Mouse (Mus musculus) hindbrain, embryonic 10.5 days (tissue): ENCODE data around the gene Raet1e. TPM values are rescaled to one million over a fixed set of nuclear protein-coding genes. Genes with fewer than 3 reads are reported as not detected.
"Not testable (repeated sequence)": the region's sequence is repeated elsewhere in the genome, so short reads cannot be mapped to it uniquely, and the experiment has no call there.

Experiments used
- DNase-seq: peaks from one replicate; pipeline ENCODE4 v3.0.0-alpha.2; 2017; ENCODE audit warnings: low spot score
- H3K27ac ChIP-seq: fragments of 300-500 bp; sonication (generic); 2 replicates; pipeline ENCODE4 v1.5.1; 2016; ENCODE audit warnings: mild to moderate bottlenecking, moderate library complexity
- H3K27me3 ChIP-seq: fragments of 300-500 bp; sonication (generic); 2 replicates; pipeline ENCODE4 v1.6.1; 2016; ENCODE audit warnings: mild to moderate bottlenecking; ENCODE audit not compliant: poor library complexity, insufficient read depth, severe bottlenecking
- H3K36me3 ChIP-seq: fragments of 300-500 bp; sonication (generic); 2 replicates; pipeline ENCODE4 v1.6.1; 2016; ENCODE audit warnings: mild to moderate bottlenecking, moderate library complexity
- H3K4me1 ChIP-seq: fragments of 300-500 bp; sonication (generic); replicated peaks from 2 replicates; pipeline ENCODE4 v1.6.1; 2016; ENCODE audit warnings: mild to moderate bottlenecking
- H3K4me3 ChIP-seq: fragments of 300-500 bp; sonication (generic); 2 replicates; pipeline ENCODE4 v1.5.1; 2016; ENCODE audit warnings: mild to moderate bottlenecking, moderate library complexity
- H3K9me3 ChIP-seq: fragments of 300-500 bp; sonication (generic); 2 replicates; pipeline ENCODE4 v1.6.1; 2016; ENCODE audit warnings: mild to moderate bottlenecking, moderate library complexity
- WGBS: fragments of 180-500 bp; shearing (Covaris S2); methylation state at CpG from one replicate; pipeline ENCODE4 v1.1.7; 2016; 5-methylcytosine and 5-hydroxymethylcytosine counted together
- polyA plus RNA-seq: library from polyadenylated mRNA; unstranded; fragments of >200 nt; fragmentation: Nextera tagmentation; extraction: Ambion mirVana; gene quantifications from 2 replicates; pipeline ENCODE4 v1.2.1, GENCODE M21; 2016

The Raet1e gene
- polyA plus RNA-seq, 1 experiment from 2014 or later, result 15.1 TPM

DNA sequence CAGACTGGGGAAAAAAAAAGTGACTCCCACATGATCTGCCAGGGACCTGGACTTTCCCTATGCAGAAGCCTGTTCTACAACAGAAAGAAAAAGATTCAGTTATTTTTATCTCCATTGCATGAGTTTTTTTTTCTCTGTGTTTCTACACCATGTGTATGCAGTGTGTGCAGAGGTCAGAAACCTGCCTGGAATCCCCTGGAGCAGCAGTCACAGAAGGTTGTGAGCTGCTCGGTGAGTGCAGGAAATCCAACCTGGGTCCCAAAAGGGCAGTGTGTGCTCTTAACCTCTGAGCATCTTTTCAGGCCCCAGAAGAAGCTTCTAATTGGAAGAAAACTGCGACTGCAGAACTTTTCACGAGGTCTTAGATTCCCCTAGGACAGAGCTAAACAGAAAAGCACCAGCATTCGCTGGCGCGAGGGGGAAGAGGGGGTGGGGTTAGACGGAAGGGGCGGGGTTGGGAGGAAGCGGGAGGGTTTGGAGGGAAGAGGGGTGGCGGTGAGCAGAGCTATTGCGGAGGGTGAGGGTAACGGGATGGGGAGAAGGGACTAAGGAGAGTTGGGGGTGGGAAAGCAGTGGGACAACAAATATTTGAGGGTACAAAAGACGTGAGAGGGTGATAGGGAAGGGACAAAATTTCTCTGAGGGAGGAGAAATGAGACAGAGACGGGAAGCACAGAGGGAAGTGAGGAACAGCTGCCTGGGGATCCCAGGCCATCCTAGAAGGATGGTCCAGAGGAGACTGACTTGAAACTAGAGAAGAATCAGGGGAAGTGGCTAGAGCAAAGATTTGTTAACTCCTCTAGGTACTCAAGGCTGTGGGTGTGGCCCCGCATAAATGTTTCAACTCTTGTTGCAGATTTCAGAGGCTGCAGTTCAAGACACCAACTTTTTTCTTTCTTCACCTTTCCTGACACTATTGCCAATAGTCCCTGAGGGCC, 203.3 kb downstream of the Raet1e start:
- not testable (repeated sequence) for H3K4me1 ChIP-seq, H3K9me3 ChIP-seq, H3K27me3 ChIP-seq, H3K36me3 ChIP-seq
- 3% methylated on average over 11 of the region's 15 CpGs for WGBS
- peak; percentile 27 for DNase-seq
- peak overlapping the region; percentile 34; the same call in 1 of the 2 replicates for H3K4me3 ChIP-seq
- H3K27ac ChIP-seq, result 0 out of 2 replicates have a peak overlapping the region, but pooled peaks have one; percentile 56

DNA sequence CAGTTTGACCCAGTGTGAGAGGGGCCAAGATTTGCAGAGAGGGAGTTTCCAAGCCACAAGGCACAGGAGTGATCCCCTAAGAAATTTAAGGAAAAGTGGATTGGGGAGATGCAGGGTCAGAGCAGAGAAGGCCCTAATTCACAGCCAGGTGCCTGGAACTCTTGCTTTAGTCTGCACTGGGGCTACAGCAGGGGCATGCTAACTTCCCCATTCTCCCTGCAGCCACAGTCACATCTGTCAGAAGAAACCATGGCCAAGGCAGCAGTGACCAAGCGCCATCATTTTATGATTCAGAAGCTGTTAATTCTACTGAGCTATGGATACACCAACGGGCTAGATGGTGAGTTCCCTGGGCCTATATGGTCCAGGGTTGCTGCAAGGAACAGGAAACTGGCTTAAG, 204.1 kb downstream of the Raet1e start:
- not testable (repeated sequence) for H3K4me3 ChIP-seq, H3K27ac ChIP-seq, H3K4me1 ChIP-seq, H3K9me3 ChIP-seq, H3K27me3 ChIP-seq, DNase-seq, H3K36me3 ChIP-seq
- WGBS, result 90% methylated on average over 2 of the region's 2 CpGs

- H3K4me3 ChIP-seq, H3K27ac ChIP-seq, H3K36me3 ChIP-seq, H3K9me3 ChIP-seq, H3K4me1 ChIP-seq, DNase-seq, H3K27me3 ChIP-seq: not testable (repeated sequence)
- 86% methylated on average over 2 of the region's 2 CpGs for WGBS
Observed at GRCm38 (mm10) chr10:22364915-22365314, 206.5 kb downstream of the Raet1e start.

- DNase-seq, result not testable (repeated sequence)
Observed at GRCm38 (mm10) chr10:22381226-22381625, 222.9 kb downstream of the Raet1e start.

DNA sequence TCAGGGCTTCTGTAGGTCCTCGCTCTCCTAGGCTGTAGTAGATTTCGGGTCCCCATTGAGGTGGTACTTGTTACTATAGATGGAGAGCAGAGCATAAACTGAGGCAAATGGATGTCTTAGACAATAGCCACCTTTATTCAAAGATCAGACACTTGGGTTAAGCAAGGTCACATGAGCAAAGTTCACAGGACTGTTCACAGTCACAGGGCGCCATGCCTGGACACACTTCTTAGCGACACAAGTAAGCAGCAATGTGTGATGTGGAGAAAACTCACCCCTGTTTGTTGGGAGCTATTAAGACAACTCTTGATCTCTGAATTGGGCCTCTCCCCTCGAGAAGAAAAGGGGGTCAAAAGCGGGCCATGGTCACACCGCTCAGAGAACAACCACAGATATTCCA, 231.8 kb downstream of the Raet1e start:
- 85% methylated on average over 7 of the region's 7 CpGs for WGBS
- not testable (repeated sequence) for H3K36me3 ChIP-seq, DNase-seq, H3K27me3 ChIP-seq, H3K9me3 ChIP-seq, H3K4me3 ChIP-seq, H3K27ac ChIP-seq, H3K4me1 ChIP-seq

More at GRCm38 (mm10) chr10:22381226-22381625, 222.9 kb downstream of the Raet1e start:
- H3K36me3 ChIP-seq, H3K9me3 ChIP-seq, H3K4me1 ChIP-seq, H3K27me3 ChIP-seq, H3K27ac ChIP-seq: not testable (repeated sequence)
- 8% methylated on average over 10 of the region's 10 CpGs for WGBS
- peak overlapping the region; percentile 24; the same call in 1 of the 2 replicates for H3K4me3 ChIP-seq

DNA sequence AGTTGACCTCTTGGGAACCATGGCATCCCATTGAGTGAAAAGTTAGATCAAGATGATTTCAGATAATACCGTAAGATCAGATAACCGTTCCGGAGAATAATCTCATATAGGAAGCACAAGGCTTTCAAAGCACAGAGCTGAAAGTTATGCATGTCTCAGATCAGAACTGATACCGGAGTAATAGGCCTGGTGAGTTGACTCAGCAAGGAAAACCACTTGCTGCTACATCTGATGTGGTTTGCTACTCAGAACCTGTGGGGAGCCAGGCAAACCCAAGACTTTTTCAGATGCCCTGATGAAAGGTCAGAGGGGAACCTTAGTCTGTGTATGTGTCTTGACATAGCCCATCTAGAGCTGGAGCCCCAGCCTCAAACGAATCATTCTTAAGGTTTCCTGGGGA, 233.2 kb downstream of the Raet1e start:
- not testable (repeated sequence) for H3K36me3 ChIP-seq, H3K4me3 ChIP-seq, H3K4me1 ChIP-seq, H3K27ac ChIP-seq, H3K27me3 ChIP-seq, DNase-seq, H3K9me3 ChIP-seq
- 89% methylated on average over 5 of the region's 5 CpGs for WGBS

GRCm38 (mm10) chr10:22393028-22393824, 234.9 kb downstream of the Raet1e start:
- H3K9me3 ChIP-seq, H3K4me3 ChIP-seq, H3K27me3 ChIP-seq, H3K4me1 ChIP-seq, H3K27ac ChIP-seq, H3K36me3 ChIP-seq, DNase-seq: not testable (repeated sequence)
- WGBS, result no CpG with 5 or more reads among the region's 2 CpGs

DNA sequence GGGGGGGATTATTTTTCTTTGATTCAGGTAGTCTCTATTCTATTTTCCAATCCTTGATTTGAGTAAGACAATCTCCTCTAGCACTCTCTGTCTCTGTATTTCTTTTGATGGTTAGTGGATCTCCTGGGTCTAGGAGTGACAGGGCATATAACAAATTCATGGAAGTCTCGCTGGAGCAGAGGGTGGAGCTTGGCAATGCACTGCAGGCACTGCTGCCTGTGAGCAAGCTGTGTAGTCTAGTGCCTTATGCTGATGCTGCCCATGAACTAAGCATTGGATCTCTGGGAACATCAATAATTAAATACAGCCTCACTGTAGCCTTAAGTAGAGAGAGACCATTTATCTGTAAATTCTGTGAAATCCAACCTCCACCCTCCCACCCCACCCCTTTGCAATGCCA, 238.3 kb downstream of the Raet1e start:
- H3K9me3 ChIP-seq, H3K4me1 ChIP-seq, H3K27me3 ChIP-seq, H3K36me3 ChIP-seq, DNase-seq, H3K27ac ChIP-seq, H3K4me3 ChIP-seq: not testable (repeated sequence)
- WGBS, result 52% methylated on average over 1 of the region's 1 CpGs

GRCm38 (mm10) chr10:22402225-22402917, 244.0 kb downstream of the Raet1e start:
- 8% methylated on average over 9 of the region's 11 CpGs for WGBS
- not testable (repeated sequence) for H3K9me3 ChIP-seq, H3K27me3 ChIP-seq, H3K4me1 ChIP-seq, H3K4me3 ChIP-seq, H3K27ac ChIP-seq, H3K36me3 ChIP-seq
- DNase-seq, result peak; percentile 74

DNA sequence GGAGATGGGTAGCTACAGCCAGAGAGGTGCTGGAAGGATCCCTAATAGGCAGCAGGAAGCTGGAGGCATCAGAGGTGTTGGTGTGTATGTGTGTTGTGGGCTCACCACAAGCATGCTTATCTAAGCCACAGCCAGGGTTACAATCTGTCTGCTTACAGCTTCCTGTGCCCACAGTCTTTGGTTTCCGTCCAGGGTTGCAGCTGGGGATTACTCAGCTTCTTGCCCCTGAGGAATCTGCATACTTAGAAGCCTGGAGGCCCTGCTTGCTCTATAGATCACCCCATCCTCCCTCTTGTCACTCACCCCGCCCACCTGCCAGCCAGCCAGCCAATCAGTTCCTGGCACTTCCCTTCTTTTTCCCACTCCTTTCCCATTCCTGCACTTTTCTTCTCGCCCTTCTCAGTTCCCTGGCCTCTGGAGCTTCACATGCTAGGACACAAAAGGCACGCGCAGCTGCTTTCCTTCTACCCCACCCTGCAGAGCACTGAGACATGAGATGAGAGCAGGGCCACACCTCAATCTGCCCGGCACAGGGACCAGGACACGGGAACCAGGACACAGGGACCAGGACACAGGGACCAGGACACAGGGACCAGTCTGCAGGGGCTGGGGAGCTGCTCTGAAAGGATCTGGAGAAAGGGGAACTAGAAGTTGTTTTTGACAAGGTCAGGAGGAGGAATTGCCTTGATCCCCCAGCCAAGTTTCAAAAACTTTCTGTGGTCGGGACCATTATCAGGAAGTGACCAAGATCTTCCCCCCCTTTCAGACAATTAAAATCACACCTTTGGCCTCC, 255.5 kb downstream of the Raet1e start:
- not testable (repeated sequence) for H3K4me1 ChIP-seq, H3K27me3 ChIP-seq, H3K27ac ChIP-seq, H3K36me3 ChIP-seq, H3K4me3 ChIP-seq, H3K9me3 ChIP-seq
- DNase-seq, result peak; percentile 8
- WGBS, result 17% methylated on average over 1 of the region's 8 CpGs
